ENCODE assay signal across 14 mouse cellular contexts in genomic region chr10:121859803-121860571, GRCm38 (mm10).
A peak's percentile ranks its signal among the peaks of the same experiment; 100 is the strongest.
DNase-seq lines count a peak whose midpoint lies in the region; ATAC-seq and TF ChIP-seq lines count a peak whose summit lies in the region.
"Had no signal": no experiment of that assay in that cellular context is flagged by ENCODE, and none has a peak within 500 bp of the region (broad histone marks: within the 10 kb centered on the region; RNA-seq: fewer than 3 reads in every experiment).

No protein-coding gene starts in this region.

- H3K9me3 ChIP-seq in forebrain, embryonic 11.5 days (ENCODE audit: control insufficient read depth, low read length) = no peaks in the 10 kb centered on the region
- H3K9me3 ChIP-seq in forebrain, embryonic 13.5 days (replicated peaks) = no peaks in the 10 kb centered on the region
- H3K9me3 ChIP-seq in CH12.LX (replicated peaks; ENCODE audit: low read length) = peaks cover 3% of the 10 kb centered on the region
- no peaks in the 10 kb centered on the region for H3K9me3 ChIP-seq in hindbrain, embryonic 15.5 days
- H3K9me3 ChIP-seq in midbrain, embryonic 10.5 days (replicated peaks) = no peaks in the 10 kb centered on the region
- H3K9me3 ChIP-seq: neural tube, embryonic 12.5 days had no signal

- H3K36me3 ChIP-seq in forebrain, embryonic 11.5 days (ENCODE audit: control insufficient read depth, insufficient read depth, low read length) = no peaks in the 10 kb centered on the region
- H3K36me3 ChIP-seq in forebrain, embryonic 13.5 days (ENCODE audit: poor library complexity, severe bottlenecking) = peaks cover 3% of the 10 kb centered on the region; the same call in 1 of the 2 replicates
- H3K36me3 ChIP-seq in CH12.LX (replicated peaks in 1 of 2; ENCODE audit: control insufficient read depth in 1 of 2, insufficient read depth in 1 of 2, low read length in 1 of 2) = no peaks in the 10 kb centered on the region
- no peaks in the 10 kb centered on the region for H3K36me3 ChIP-seq in hindbrain, embryonic 15.5 days
- peaks cover 10% of the 10 kb centered on the region for H3K36me3 ChIP-seq in midbrain, embryonic 10.5 days

- TF ChIP-seq POLR2A in CH12.LX (IDR thresholded peaks at IDR 0.05; ENCODE audit: low read depth, low read length) = no peak

- H3K4me2 ChIP-seq in forebrain, embryonic 11.5 days (ENCODE audit: low read depth, low read length, severe bottlenecking) = no peak overlapping the region
- H3K4me2 ChIP-seq in forebrain, embryonic 13.5 days = no peak overlapping the region
- no peak overlapping the region for H3K4me2 ChIP-seq in CH12.LX (ENCODE audit: insufficient read depth, low read depth, poor library complexity, severe bottlenecking)
- H3K4me2 ChIP-seq in hindbrain, embryonic 15.5 days = no peak overlapping the region
- H3K4me2 ChIP-seq: neural tube, embryonic 12.5 days had no signal

- no peak overlapping the region for H3K9ac ChIP-seq in forebrain, embryonic 11.5 days (ENCODE audit: low read length)
- H3K9ac ChIP-seq in forebrain, embryonic 13.5 days = no peak overlapping the region
- no peak overlapping the region for H3K9ac ChIP-seq in CH12.LX (ENCODE audit: insufficient read depth, low read depth)
- no peak overlapping the region for H3K9ac ChIP-seq in hindbrain, embryonic 15.5 days
- H3K9ac ChIP-seq: liver, postnatal 0 days; neural tube, embryonic 12.5 days had no signal

- H3K27ac ChIP-seq in forebrain, embryonic 11.5 days (ENCODE audit: low read depth, low read length) = no peak overlapping the region
- H3K27ac ChIP-seq in forebrain, embryonic 13.5 days = no peak overlapping the region
- H3K27ac ChIP-seq in CH12.LX (ENCODE audit: insufficient read depth, low read depth) = no peak overlapping the region
- H3K27ac ChIP-seq in hindbrain, embryonic 15.5 days (replicated peaks) = peak overlapping the region; percentile 62
- peak overlapping the region; percentile 38; the same call in 1 of the 2 replicates for H3K27ac ChIP-seq in midbrain, embryonic 10.5 days (replicated peaks)
- H3K27ac ChIP-seq: neural tube, embryonic 12.5 days had no signal

- no peak for TF ChIP-seq CTCF in CH12.LX (conservative IDR thresholded peaks at IDR 0.05 in 1 of 2, IDR thresholded peaks at IDR 0.05 in 1 of 2; ENCODE audit: low read depth in 2 of 2, low read length in 2 of 2)

- no peaks in the 10 kb centered on the region for H3K27me3 ChIP-seq in forebrain, embryonic 11.5 days (ENCODE audit: control insufficient read depth, insufficient read depth, low read length)
- H3K27me3 ChIP-seq in forebrain, embryonic 13.5 days = no peaks in the 10 kb centered on the region
- no peaks in the 10 kb centered on the region for H3K27me3 ChIP-seq in CH12.LX (replicated peaks)
- H3K27me3 ChIP-seq in hindbrain, embryonic 15.5 days = no peaks in the 10 kb centered on the region
- no peaks in the 10 kb centered on the region for H3K27me3 ChIP-seq in midbrain, embryonic 10.5 days (ENCODE audit: low read depth, poor library complexity, severe bottlenecking)
- H3K27me3 ChIP-seq: neural tube, embryonic 12.5 days had no signal

- WGBS in forebrain, embryonic 11.5 days = 65% methylated on average over 10 of the region's 10 CpGs
- WGBS in forebrain, embryonic 13.5 days = 56% methylated on average over 10 of the region's 10 CpGs
- WGBS in hindbrain, embryonic 15.5 days = 58% methylated on average over 10 of the region's 10 CpGs
- 75% methylated on average over 10 of the region's 10 CpGs for WGBS in midbrain, embryonic 10.5 days

- H3K4me3 ChIP-seq in forebrain, embryonic 11.5 days (ENCODE audit: low read depth, low read length) = no peak overlapping the region
- no peak overlapping the region for H3K4me3 ChIP-seq in forebrain, embryonic 13.5 days
- H3K4me3 ChIP-seq in CH12.LX (replicated peaks in 1 of 3; ENCODE audit: low read depth in 2 of 3, low read length in 2 of 3, poor library complexity in 1 of 3) = no peak overlapping the region
- no peak overlapping the region for H3K4me3 ChIP-seq in hindbrain, embryonic 15.5 days
- no peak overlapping the region for H3K4me3 ChIP-seq in midbrain, embryonic 10.5 days
- H3K4me3 ChIP-seq: neural tube, embryonic 12.5 days had no signal

- TF ChIP-seq RAD21 in CH12.LX (IDR thresholded peaks at IDR 0.05; ENCODE audit: low read depth, low read length) = no peak

- in situ Hi-C loops in CH12.LX (cut with MboI; ENCODE audit: low pct_ligation_motif_present, low pct_unique_long_range_greater_than_20kb, low sequenced_read_pairs) = no loop called here

- ATAC-seq in forebrain, embryonic 11.5 days (replicated peaks; ENCODE audit: low FRiP score) = 0 out of 2 replicates have a peak, but pooled peaks have one; percentile 36
- ATAC-seq in forebrain, embryonic 13.5 days = no peak
- ATAC-seq in hindbrain, embryonic 15.5 days (ENCODE audit: low FRiP score, low read depth) = no peak
- ATAC-seq in CD4-positive, CD25-positive, alpha-beta regulatory T cell, adult 4 months = no peak
- ATAC-seq: liver, postnatal 0 days had no signal

- no peaks in the 10 kb centered on the region for H3K79me2 ChIP-seq in CH12.LX (replicated peaks; ENCODE audit: control insufficient read depth, extremely low read depth, insufficient read depth, poor library complexity, severe bottlenecking)

- no peak for TF ChIP-seq EP300 in CH12.LX (IDR thresholded peaks at IDR 0.05; ENCODE audit: low read length)

- DNase-seq in forebrain, embryonic 11.5 days (ENCODE audit: low spot score) = no peak
- no peak for DNase-seq in CH12.LX (ENCODE audit: extremely low read depth)
- no peak for DNase-seq in midbrain, embryonic 10.5 days (ENCODE audit: low spot score)
- DNase-seq in right cerebral cortex, adult 2 months (ENCODE audit: low spot score in 2 of 2) = no peak
- no peak for DNase-seq in gastrocnemius, postnatal 4 days (ENCODE audit: low spot score in 2 of 2)
- DNase-seq: adrenal gland, postnatal 10 days; heart, postnatal 36 days; liver, postnatal 0 days; right cerebral cortex, postnatal 14 days; thymus, postnatal 14 days had no signal

- H3K4me1 ChIP-seq in forebrain, embryonic 11.5 days (replicated peaks; ENCODE audit: control insufficient read depth, insufficient read depth, low read length) = 0 out of 2 replicates have a peak, but pooled peaks cover 2% of the 10 kb centered on the region
- peaks cover 9% of the 10 kb centered on the region for H3K4me1 ChIP-seq in forebrain, embryonic 13.5 days
- H3K4me1 ChIP-seq in CH12.LX (ENCODE audit: control insufficient read depth in 1 of 2, insufficient read depth in 2 of 2) = peaks cover 3 to 48% of the 10 kb centered on the region in 2 experiments; a peak in 3 of 4 replicates
- H3K4me1 ChIP-seq in hindbrain, embryonic 15.5 days (replicated peaks) = peaks cover 25% of the 10 kb centered on the region
- H3K4me1 ChIP-seq in midbrain, embryonic 10.5 days = peaks cover 23% of the 10 kb centered on the region

- dilution Hi-C loops in CH12.LX (cut with MboI; ENCODE audit: extremely low pct_ligation_motif_present, extremely low pct_unique_long_range_greater_than_20kb, low sequenced_read_pairs) = no loop called here

TF ChIP-seq in CH12.LX, 34 proteins besides CTCF, POLR2A, EP300 and RAD21:
- TF ChIP-seq MYC (IDR thresholded peaks at IDR 0.05; ENCODE audit: low read depth, low read length) (no peak), MAZ (IDR thresholded peaks at IDR 0.05; ENCODE audit: low read depth, low read length) (no peak), NRF1 (IDR thresholded peaks at IDR 0.05; ENCODE audit: low read depth, low read length) (peak; percentile 53; the same call in 1 of the 2 replicates)

Comparison
In these comparisons a context has a peak if more than half of its experiments do, and no peak if none do; other contexts are left out.
1. H3K27ac ChIP-seq: peak in hindbrain, embryonic 15.5 days (single experiment) and midbrain, embryonic 10.5 days (single experiment); none in forebrain, embryonic 11.5 days (single experiment), forebrain, embryonic 13.5 days (single experiment) and CH12.LX (single experiment).